Mouse (Mus musculus) MEL (cell line): ENCODE measurements around the gene Afap1l2. TPM values are rescaled to one million over a fixed set of nuclear protein-coding genes. Genes with fewer than 3 reads are reported as not detected.

Experiments used
- DNase-seq: peaks from one replicate; pipeline ENCODE4 v3.0.0; 2011; ENCODE audit warnings: low read depth, low spot score
- H3K27ac ChIP-seq: 2 replicates; pipeline ENCODE4 v1.5.1; 2012; ENCODE audit warnings: low read depth, mild to moderate bottlenecking, control low read depth, low read length, moderate library complexity; ENCODE audit not compliant: control insufficient read depth
- H3K27me3 ChIP-seq, 2 experiments: fragments of 150-350 bp in 1 of 2; sonication (generic) in 1 of 2; 2 replicates each; pipeline ENCODE4 v1.6.1; 2012; ENCODE audit warnings: low read length in 2 of 2, mild to moderate bottlenecking in 2 of 2, improper control_type of control experiment in 1 of 2, moderate library complexity in 1 of 2; ENCODE audit not compliant: insufficient read depth in 2 of 2, control insufficient read depth in 1 of 2
- H3K36me3 ChIP-seq, 2 experiments: 2 replicates each; pipeline ENCODE4 v1.6.1; 2012 to 2014; ENCODE audit warnings: low read length in 2 of 2, improper control_type of control experiment in 1 of 2, inconsistent platforms in 1 of 2, mild to moderate bottlenecking in 1 of 2; ENCODE audit not compliant: insufficient read depth in 2 of 2, control insufficient read depth in 1 of 2
- H3K4me1 ChIP-seq, 2 experiments: fragments of 150-350 bp in 1 of 2; sonication (generic) in 1 of 2; 2 replicates each; pipeline ENCODE4 v1.6.1; 2012; ENCODE audit warnings: low read length in 2 of 2, improper control_type of control experiment in 1 of 2, mild to moderate bottlenecking in 1 of 2; ENCODE audit not compliant: insufficient read depth in 2 of 2, control insufficient read depth in 1 of 2
- H3K4me3 ChIP-seq, 2 experiments: fragments of 150-350 bp in 1 of 2; sonication (generic) in 1 of 2; 2 replicates each; pipeline ENCODE4 v1.5.1; 2012; ENCODE audit warnings: low read depth in 2 of 2, low read length in 2 of 2, mild to moderate bottlenecking in 2 of 2, moderate library complexity in 2 of 2, control low read depth in 1 of 2, improper control_type of control experiment in 1 of 2; ENCODE audit not compliant: control insufficient read depth in 1 of 2, insufficient read depth in 1 of 2
- H3K79me2 ChIP-seq: 2 replicates; pipeline ENCODE4 v1.6.1; 2012; ENCODE audit warnings: mild to moderate bottlenecking, low read length, moderate library complexity; ENCODE audit not compliant: control insufficient read depth, poor library complexity, insufficient read depth
- H3K9ac ChIP-seq: 2 replicates; pipeline ENCODE4 v1.6.1; 2012; ENCODE audit warnings: low read depth, mild to moderate bottlenecking, control low read depth, low read length, moderate library complexity; ENCODE audit not compliant: control insufficient read depth, poor library complexity, severe bottlenecking
- H3K9me3 ChIP-seq: fragments of 150-350 bp; sonication (generic); replicated peaks from 2 replicates; pipeline ENCODE4 v1.6.1; 2012; ENCODE audit warnings: mild to moderate bottlenecking, low read length, improper control_type of control experiment, moderate library complexity; ENCODE audit not compliant: insufficient read depth
- CTCF ChIP-seq, 3 experiments: IDR thresholded peaks in 2 of 3; conservative IDR thresholded peaks in 1 of 3; 2 replicates each; pipeline ENCODE4 v1.5.1; 2011 to 2012; ENCODE audit warnings: low read length in 3 of 3, low read depth in 2 of 3, mild to moderate bottlenecking in 2 of 3, improper control_type of control experiment in 1 of 3, inconsistent platforms in 1 of 3, mixed read lengths in 1 of 3, moderate library complexity in 1 of 3; ENCODE audit not compliant: control insufficient read depth in 1 of 3, insufficient read depth in 1 of 3, poor library complexity in 1 of 3, severe bottlenecking in 1 of 3
- ELF1 ChIP-seq: IDR thresholded peaks from 2 replicates; pipeline ENCODE4 v1.6.1; 2014; ENCODE audit warnings: low read depth, mild to moderate bottlenecking, inconsistent platforms, low read length, improper control_type of control experiment, moderate library complexity
- EP300 ChIP-seq, 2 experiments: IDR thresholded peaks; 2 replicates each; pipeline ENCODE4 v1.6.1; 2011; ENCODE audit warnings: improper control_type of control experiment in 2 of 2, low read length in 2 of 2, low read depth in 1 of 2, mild to moderate bottlenecking in 1 of 2
- ETS1 ChIP-seq: IDR thresholded peaks from 2 replicates; pipeline ENCODE4 v1.6.1; 2012; ENCODE audit warnings: low read depth, mild to moderate bottlenecking, inconsistent platforms, low read length, improper control_type of control experiment, moderate library complexity
- GABPA ChIP-seq: IDR thresholded peaks from 2 replicates; pipeline ENCODE4 v1.6.1; 2012; ENCODE audit warnings: low read depth, mild to moderate bottlenecking, inconsistent platforms, low read length, improper control_type of control experiment, moderate library complexity
- GATA1 ChIP-seq: IDR thresholded peaks from 2 replicates; pipeline ENCODE4 v1.6.1; 2011; ENCODE audit warnings: low read depth, low read length, improper control_type of control experiment
- JUND ChIP-seq: IDR thresholded peaks from 2 replicates; pipeline ENCODE4 v1.6.1; 2011; ENCODE audit warnings: low read depth, mild to moderate bottlenecking, improper control_type of control experiment, low read length
- MAFK ChIP-seq: IDR thresholded peaks from 2 replicates; pipeline ENCODE4 v1.6.1; 2011; ENCODE audit warnings: low read depth, mild to moderate bottlenecking, low read length, improper control_type of control experiment, borderline replicate concordance
- MAX ChIP-seq: IDR thresholded peaks from 2 replicates; pipeline ENCODE4 v1.6.1; 2011; ENCODE audit warnings: low read length, improper control_type of control experiment
- MAZ ChIP-seq: IDR thresholded peaks from 2 replicates; pipeline ENCODE4 v1.6.1; 2012; ENCODE audit warnings: low read depth, mild to moderate bottlenecking, inconsistent platforms, low read length, improper control_type of control experiment
- MYB ChIP-seq: IDR thresholded peaks from 2 replicates; pipeline ENCODE4 v1.6.1; 2011; ENCODE audit warnings: mild to moderate bottlenecking, low read depth, low read length, improper control_type of control experiment
- NRF1 ChIP-seq: IDR thresholded peaks from 2 replicates; pipeline ENCODE4 v1.6.1; 2014; ENCODE audit warnings: low read depth, mild to moderate bottlenecking, inconsistent platforms, low read length, improper control_type of control experiment, moderate library complexity; ENCODE audit not compliant: poor library complexity, insufficient read depth, severe bottlenecking
- POLR2A ChIP-seq, 2 experiments: IDR thresholded peaks; 2 replicates each; pipeline ENCODE4 v1.6.1; 2011 to 2012; ENCODE audit warnings: low read length in 2 of 2, mild to moderate bottlenecking in 2 of 2, control low read depth in 1 of 2, improper control_type of control experiment in 1 of 2, low read depth in 1 of 2, moderate library complexity in 1 of 2; ENCODE audit not compliant: control insufficient read depth in 1 of 2, insufficient read depth in 1 of 2, poor library complexity in 1 of 2
- POLR2AphosphoS5 ChIP-seq: IDR thresholded peaks from 2 replicates; pipeline ENCODE4 v1.6.1; 2012; ENCODE audit warnings: low read depth, borderline replicate concordance, mild to moderate bottlenecking, inconsistent platforms, low read length, moderate library complexity, mixed read lengths
- RCOR1 ChIP-seq: IDR thresholded peaks from 2 replicates; pipeline ENCODE4 v1.6.1; 2012; ENCODE audit warnings: low read depth, mild to moderate bottlenecking, inconsistent platforms, low read length, improper control_type of control experiment
- SMC3 ChIP-seq: IDR thresholded peaks from 2 replicates; pipeline ENCODE4 v1.6.1; 2011; ENCODE audit warnings: low read depth, low read length, improper control_type of control experiment
- USF1 ChIP-seq: IDR thresholded peaks from 2 replicates; pipeline ENCODE4 v1.6.1; 2014; ENCODE audit warnings: low read depth, mild to moderate bottlenecking, inconsistent platforms, low read length, improper control_type of control experiment, moderate library complexity
- USF2 ChIP-seq, 2 experiments: IDR thresholded peaks; 2 replicates each; pipeline ENCODE4 v1.6.1; 2011 to 2012; ENCODE audit warnings: improper control_type of control experiment in 2 of 2, low read length in 2 of 2, borderline replicate concordance in 1 of 2, inconsistent platforms in 1 of 2, low read depth in 1 of 2, mild to moderate bottlenecking in 1 of 2; ENCODE audit not compliant: insufficient read depth in 1 of 2
- ZKSCAN1 ChIP-seq: IDR thresholded peaks from 2 replicates; pipeline ENCODE4 v1.6.1; 2012; ENCODE audit warnings: low read depth, mild to moderate bottlenecking, inconsistent platforms, low read length, improper control_type of control experiment, moderate library complexity
- ZMIZ1 ChIP-seq: IDR thresholded peaks from 2 replicates; pipeline ENCODE4 v1.6.1; 2012; ENCODE audit warnings: low read depth, mild to moderate bottlenecking, inconsistent platforms, low read length, improper control_type of control experiment, moderate library complexity
- ZNF384 ChIP-seq: IDR thresholded peaks from 2 replicates; pipeline ENCODE4 v1.6.1; 2012; ENCODE audit warnings: low read depth, mild to moderate bottlenecking, inconsistent platforms, low read length, improper control_type of control experiment
- polyA plus RNA-seq, 2 experiments: library from polyadenylated mRNA; stranded (reverse) in 1 of 2; unstranded in 1 of 2; fragments of >175 nt in 1 of 2; fragments of >200 nt in 1 of 2; gene quantifications; 2 replicates each; pipeline versions ENCODE4 v1.2.1 to v1.2.4; 2012; ENCODE audit warnings: low replicate concordance in 2 of 2, low read depth in 1 of 2; ENCODE audit not compliant: insufficient read length in 2 of 2, insufficient read depth in 1 of 2, missing spikeins in 1 of 2
- total RNA-seq: library from RNA; depleted of rRNA; stranded (reverse); fragments of 300-350 nt; gene quantifications from 2 replicates; pipeline ENCODE4 v1.2.3, GENCODE M21; 2012

Gene Afap1l2
- total and polyA plus RNA-seq, 3 experiments = not detected

GRCm38 (mm10) chr19:56972768-56973167 lies 35.3 kb downstream of the Afap1l2 start:
- no peaks in the 10 kb centered on the region for H3K4me1 ChIP-seq
- no peaks in the 10 kb centered on the region for H3K36me3 ChIP-seq
- no peak for DNase-seq
- no peaks in the 10 kb centered on the region for H3K9me3 ChIP-seq
- no peaks in the 10 kb centered on the region for H3K27me3 ChIP-seq
- no peak overlapping the region for H3K27ac ChIP-seq
- H3K79me2 ChIP-seq = no peaks in the 10 kb centered on the region
- H3K9ac ChIP-seq = no peak overlapping the region
- no peak for TF ChIP-seq SMC3
- no peak for TF ChIP-seq USF2 (IDR thresholded peaks at IDR 0.05; ENCODE audit: borderline replicate concordance in 1 of 2, insufficient read depth in 1 of 2, low read depth in 1 of 2, low read length in 2 of 2)
- no peak overlapping the region for H3K4me3 ChIP-seq

GRCm38 (mm10) chr19:56971347-56971746 lies 36.7 kb downstream of the Afap1l2 start:
- no peak overlapping the region for H3K27ac ChIP-seq
- H3K9me3 ChIP-seq = no peaks in the 10 kb centered on the region
- no peak overlapping the region for H3K9ac ChIP-seq
- no peak for DNase-seq
- H3K4me1 ChIP-seq = no peaks in the 10 kb centered on the region
- H3K4me3 ChIP-seq = no peak overlapping the region
- H3K27me3 ChIP-seq = no peaks in the 10 kb centered on the region
- TF ChIP-seq EP300 (IDR thresholded peaks at IDR 0.05; ENCODE audit: low read depth in 1 of 2, low read length in 2 of 2) = no peak
- TF ChIP-seq GABPA = no peak
- TF ChIP-seq MAZ = no peak
- TF ChIP-seq ZKSCAN1 = no peak
- TF ChIP-seq USF1 = no peak
- no peak for TF ChIP-seq MYB
- TF ChIP-seq ZMIZ1 = no peak
- no peak for TF ChIP-seq RCOR1
- TF ChIP-seq NRF1 = no peak
- no peak for TF ChIP-seq ETS1
- no peak for TF ChIP-seq ELF1
- no peak for TF ChIP-seq MAFK
- TF ChIP-seq MAX = no peak
- TF ChIP-seq GATA1 = no peak
- no peak for TF ChIP-seq POLR2AphosphoS5
- TF ChIP-seq POLR2A (IDR thresholded peaks at IDR 0.05; ENCODE audit: control insufficient read depth in 1 of 2, insufficient read depth in 1 of 2, low read depth in 1 of 2, low read length in 2 of 2, poor library complexity in 1 of 2) = no peak
- TF ChIP-seq CTCF (IDR thresholded peaks at IDR 0.05 in 2 of 3, conservative IDR thresholded peaks at IDR 0.05 in 1 of 3; ENCODE audit: control insufficient read depth in 1 of 3, insufficient read depth in 1 of 3, low read depth in 2 of 3, low read length in 3 of 3, poor library complexity in 1 of 3, severe bottlenecking in 1 of 3) = no peak
- TF ChIP-seq ZNF384 = no peak
- no peak for TF ChIP-seq JUND
- H3K36me3 ChIP-seq = no peaks in the 10 kb centered on the region
- H3K79me2 ChIP-seq = no peaks in the 10 kb centered on the region
